Mouse (Mus musculus): ENCODE data around the gene Fbxl4. TPM values are rescaled to one million over a fixed set of nuclear protein-coding genes. Genes with fewer than 3 reads are reported as not detected.
A peak's percentile ranks its signal among the peaks of the same experiment; 100 is the strongest.

Gene Fbxl4
- polyA plus RNA-seq, 1 experiment from 2014 or later: 11.9 TPM

DNA sequence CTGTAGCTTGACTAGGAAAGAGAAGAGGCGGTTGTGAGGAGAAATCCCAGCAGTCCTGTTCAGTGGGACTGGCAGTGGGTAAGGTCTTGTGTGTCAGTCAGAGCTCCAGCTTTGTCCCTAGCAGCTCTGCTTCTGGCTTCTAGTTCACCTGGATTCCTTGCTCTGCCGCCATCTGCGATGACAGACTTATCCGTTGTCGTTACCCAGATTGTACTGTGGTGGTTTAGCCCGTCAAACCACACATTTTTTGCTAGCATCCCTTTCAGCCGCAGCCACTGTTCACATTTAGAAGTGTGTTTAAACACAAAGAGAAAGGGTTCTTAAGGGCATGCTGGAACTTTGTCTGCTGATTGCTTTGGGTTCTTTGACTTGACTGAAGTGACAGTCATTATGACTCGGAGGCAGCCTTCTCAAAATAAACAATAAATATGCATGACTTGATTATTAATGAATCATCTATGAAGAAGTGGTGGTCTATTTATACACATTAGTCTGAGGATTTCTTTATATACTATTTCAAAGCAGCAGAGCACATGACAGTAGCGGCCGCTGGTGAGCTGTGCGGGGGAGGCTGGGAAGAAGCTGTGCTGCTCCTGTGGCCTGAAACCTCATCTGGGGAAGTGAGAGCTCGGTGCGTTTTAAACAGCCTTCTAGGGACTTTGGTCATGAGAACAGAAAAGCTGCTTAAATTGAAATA lies 35.6 kb downstream of the Fbxl4 start:
- WGBS: 68% methylated on average over 13 of the region's 13 CpGs
- ATAC-seq (ENCODE audit: low FRiP score, low read depth): peak; percentile 52; the same call in 1 of the 2 replicates
- no peak overlapping the region; the same call in 1 of the 2 replicates for H3K27ac ChIP-seq (replicated peaks)
- H3K4me3 ChIP-seq: no peak overlapping the region
- H3K36me3 ChIP-seq: no peaks in the 10 kb centered on the region
- peaks cover 8% of the 10 kb centered on the region; the same call in 1 of the 2 replicates for H3K4me1 ChIP-seq
- no peaks in the 10 kb centered on the region for H3K27me3 ChIP-seq
- H3K4me2 ChIP-seq (replicated peaks): no peak overlapping the region
- no peaks in the 10 kb centered on the region for H3K9me3 ChIP-seq
- no peak overlapping the region for H3K9ac ChIP-seq (replicated peaks)

DNA sequence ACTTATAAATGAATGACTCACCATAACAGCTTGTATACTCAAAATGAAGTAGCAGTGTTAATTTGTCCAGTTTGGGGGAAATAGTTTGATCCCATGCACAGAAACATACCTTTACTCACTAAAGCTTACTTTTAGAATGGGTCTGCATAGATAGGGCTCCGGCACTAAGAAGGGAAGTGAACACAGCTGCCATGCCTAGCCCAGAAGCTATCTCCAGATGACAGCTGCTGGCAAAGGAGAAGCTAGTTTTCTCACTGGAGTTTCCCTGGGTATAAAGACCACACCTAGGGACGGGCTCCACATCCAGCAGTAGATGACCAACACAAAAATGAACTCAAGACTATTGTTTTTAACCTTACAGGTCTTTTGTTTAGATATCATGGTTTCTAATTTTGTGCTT lies 38.1 kb downstream of the Fbxl4 start:
- no peak overlapping the region for H3K27ac ChIP-seq (replicated peaks)
- H3K4me1 ChIP-seq: peaks cover 8% of the 10 kb centered on the region; the same call in 1 of the 2 replicates
- H3K9me3 ChIP-seq: no peaks in the 10 kb centered on the region
- H3K36me3 ChIP-seq: 0 out of 2 replicates have a peak, but pooled peaks cover 5% of the 10 kb centered on the region
- H3K4me3 ChIP-seq: no peak overlapping the region
- no peak overlapping the region for H3K4me2 ChIP-seq (replicated peaks)
- no peaks in the 10 kb centered on the region for H3K27me3 ChIP-seq
- H3K9ac ChIP-seq (replicated peaks): no peak overlapping the region
- no peak for ATAC-seq (ENCODE audit: low FRiP score, low read depth)
- WGBS: 84% methylated on average over 2 of the region's 2 CpGs

DNA sequence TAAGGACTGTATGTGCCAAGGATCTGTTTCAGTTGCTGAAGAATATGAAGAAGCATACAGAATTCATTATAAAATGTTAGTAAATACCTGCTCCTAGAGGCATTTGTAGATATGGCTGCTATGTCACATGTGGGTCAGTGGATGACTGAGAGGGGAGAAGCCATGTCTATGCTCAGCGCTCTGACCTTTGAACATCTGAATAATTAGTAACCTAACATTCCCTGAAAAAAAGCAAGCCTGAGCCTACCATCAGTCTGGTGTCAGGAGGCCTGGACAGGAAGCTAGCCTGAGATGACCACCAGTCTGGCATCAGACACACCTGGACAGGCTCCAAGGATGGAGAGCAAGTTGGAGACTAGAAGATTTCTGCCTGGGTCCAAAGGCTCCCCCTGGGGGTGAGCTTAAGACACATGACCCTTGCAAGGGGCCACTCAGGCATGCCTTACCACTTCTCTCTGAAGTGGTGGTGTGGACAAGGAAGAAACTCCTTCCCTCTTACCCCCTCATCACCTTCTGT lies 39.2 kb downstream of the Fbxl4 start:
- no peak overlapping the region for H3K4me3 ChIP-seq
- no peaks in the 10 kb centered on the region for H3K9me3 ChIP-seq
- peaks cover 8% of the 10 kb centered on the region; the same call in 1 of the 2 replicates for H3K4me1 ChIP-seq
- no peaks in the 10 kb centered on the region for H3K27me3 ChIP-seq
- no peak overlapping the region for H3K27ac ChIP-seq (replicated peaks)
- no peak overlapping the region for H3K4me2 ChIP-seq (replicated peaks)
- H3K36me3 ChIP-seq: peaks cover 13% of the 10 kb centered on the region; the same call in 1 of the 2 replicates
- WGBS: 92% methylated on average over 1 of the region's 1 CpGs
- no peak for ATAC-seq (ENCODE audit: low FRiP score, low read depth)
- H3K9ac ChIP-seq (replicated peaks): no peak overlapping the region

DNA sequence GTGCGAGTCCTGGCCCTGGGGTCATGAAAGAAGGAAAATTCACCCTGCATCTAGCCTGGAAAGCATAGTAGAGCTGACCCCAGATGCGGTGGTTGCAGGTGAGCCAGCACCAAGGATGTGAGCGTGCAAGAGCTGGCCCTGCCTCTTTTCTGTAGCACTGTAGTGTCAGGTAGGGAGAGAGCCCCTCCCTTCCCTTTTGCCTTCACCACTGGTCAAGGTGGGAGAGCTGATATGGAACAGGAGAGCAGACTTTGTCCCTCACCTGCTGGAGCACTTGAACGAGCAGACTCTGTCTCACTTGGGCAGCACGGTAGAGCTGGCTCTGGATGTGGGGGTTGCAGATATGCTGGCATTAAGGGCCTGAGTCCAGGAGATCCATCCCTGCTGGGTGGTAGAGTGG lies 39.7 kb downstream of the Fbxl4 start:
- H3K27me3 ChIP-seq: no peaks in the 10 kb centered on the region
- H3K36me3 ChIP-seq: peaks cover 14% of the 10 kb centered on the region; the same call in 1 of the 2 replicates
- WGBS: 95% methylated on average over 5 of the region's 5 CpGs
- no peak for ATAC-seq (ENCODE audit: low FRiP score, low read depth)
- no peak overlapping the region for H3K4me2 ChIP-seq (replicated peaks)
- H3K4me1 ChIP-seq: peaks cover 8% of the 10 kb centered on the region; the same call in 1 of the 2 replicates
- no peak overlapping the region for H3K9ac ChIP-seq (replicated peaks)
- H3K9me3 ChIP-seq: no peaks in the 10 kb centered on the region
- H3K4me3 ChIP-seq: no peak overlapping the region
- H3K27ac ChIP-seq (replicated peaks): no peak overlapping the region

DNA sequence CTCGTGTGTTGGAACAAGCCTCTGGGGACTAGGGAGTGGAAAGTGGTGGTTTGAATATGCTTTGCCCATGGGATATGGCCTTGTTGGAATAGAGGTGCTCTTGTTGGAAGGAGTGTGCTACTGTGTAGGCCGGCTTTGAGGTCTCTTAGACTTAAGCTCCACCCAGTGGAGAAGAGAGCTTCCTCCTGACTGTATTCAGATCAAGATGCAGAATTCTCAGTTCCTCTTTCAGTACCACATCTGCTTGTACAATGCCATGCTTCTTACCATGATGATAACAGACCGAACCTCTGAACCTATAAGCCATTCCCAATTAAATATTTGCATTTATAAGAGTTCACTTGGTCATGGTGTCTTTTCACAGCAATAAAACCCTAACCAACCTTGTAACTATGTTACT lies 44.7 kb downstream of the Fbxl4 start:
- Histone ChIP-seq H3K4me2 (replicated peaks) (no peak overlapping the region), H3K9me3 (no peaks in the 10 kb centered on the region), H3K9ac (replicated peaks) (no peak overlapping the region), H3K36me3 (peaks cover 14% of the 10 kb centered on the region; the same call in 1 of the 2 replicates), H3K4me1 (no peaks in the 10 kb centered on the region), H3K27ac (replicated peaks) (no peak overlapping the region), H3K4me3 (no peak overlapping the region), H3K27me3 (no peaks in the 10 kb centered on the region)
- WGBS: 87% methylated on average over 3 of the region's 3 CpGs
- ATAC-seq (ENCODE audit: low FRiP score, low read depth): no peak

DNA sequence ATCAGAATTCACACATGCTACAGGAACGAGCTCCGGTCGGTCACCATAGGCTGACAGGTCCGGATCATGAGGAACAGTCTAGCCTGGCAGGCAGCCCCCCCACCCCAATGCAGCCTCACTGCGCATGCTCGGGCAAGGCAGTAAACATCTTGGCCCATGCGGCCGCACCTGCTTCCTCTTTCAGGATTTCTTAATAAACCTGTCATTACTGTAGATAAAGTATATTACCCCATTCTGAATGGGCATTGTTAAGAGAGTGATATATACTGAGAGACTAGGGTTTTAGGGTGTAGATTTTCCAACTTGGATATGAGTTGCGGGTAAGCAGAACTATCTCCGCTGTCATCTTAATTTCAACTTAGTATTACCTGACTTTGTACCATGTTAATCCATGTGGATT lies 45.6 kb downstream of the Fbxl4 start:
- Histone ChIP-seq H3K4me2 (replicated peaks) (no peak overlapping the region), H3K36me3 (peaks cover 14% of the 10 kb centered on the region; the same call in 1 of the 2 replicates), H3K9me3 (no peaks in the 10 kb centered on the region), H3K9ac (replicated peaks) (no peak overlapping the region), H3K4me1 (no peaks in the 10 kb centered on the region), H3K27ac (replicated peaks) (no peak overlapping the region), H3K27me3 (no peaks in the 10 kb centered on the region), H3K4me3 (no peak overlapping the region)
- WGBS: 94% methylated on average over 10 of the region's 10 CpGs
- ATAC-seq (ENCODE audit: low FRiP score, low read depth): no peak

DNA sequence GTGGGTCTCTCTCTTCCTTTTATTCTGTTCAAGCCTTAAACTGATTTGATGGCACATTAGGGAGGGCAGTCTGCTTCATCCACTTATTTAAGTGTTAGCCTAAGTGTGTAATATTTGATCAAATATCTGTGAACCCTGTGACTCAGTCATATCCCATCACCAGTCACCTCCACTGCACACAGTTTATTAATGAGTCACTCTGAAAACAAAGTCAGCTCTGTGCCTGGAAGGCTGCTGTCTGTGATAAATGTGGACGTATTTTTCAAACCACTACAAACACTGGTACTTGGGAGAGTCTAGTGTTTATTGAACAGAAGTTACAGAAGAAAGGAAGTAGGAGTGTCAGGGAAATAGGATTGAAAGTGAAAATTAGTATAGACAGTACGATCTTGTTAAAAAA lies 63.3 kb downstream of the Fbxl4 start:
- Histone ChIP-seq H3K27ac (replicated peaks) (no peak overlapping the region), H3K4me2 (replicated peaks) (no peak overlapping the region), H3K9ac (replicated peaks) (no peak overlapping the region), H3K4me1 (no peaks in the 10 kb centered on the region), H3K4me3 (no peak overlapping the region), H3K9me3 (no peaks in the 10 kb centered on the region), H3K36me3 (0 out of 2 replicates have a peak, but pooled peaks cover 3% of the 10 kb centered on the region), H3K27me3 (no peaks in the 10 kb centered on the region)
- 78% methylated on average over 2 of the region's 2 CpGs for WGBS
- no peak for ATAC-seq (ENCODE audit: low FRiP score, low read depth)

DNA sequence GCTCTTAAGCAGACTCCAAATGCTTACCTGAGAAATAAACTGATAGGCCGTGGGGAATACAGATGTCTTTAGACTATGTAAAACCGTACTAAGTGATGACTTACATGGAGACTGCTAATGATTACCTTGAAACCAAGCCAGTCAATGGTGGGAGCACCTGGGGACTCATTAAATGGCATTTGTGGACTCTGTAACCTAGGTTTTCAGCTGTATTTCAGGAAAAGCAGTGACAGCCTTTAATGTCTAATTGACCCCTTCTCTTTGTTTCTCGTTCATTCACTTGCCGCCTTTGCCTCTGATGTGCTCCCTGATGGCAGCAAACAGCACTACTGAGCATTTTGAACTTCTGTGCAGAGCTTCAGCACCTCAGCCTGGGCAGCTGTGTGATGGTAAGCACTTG lies 65.1 kb downstream of the Fbxl4 start:
- no peaks in the 10 kb centered on the region for H3K4me1 ChIP-seq
- H3K4me2 ChIP-seq (replicated peaks): no peak overlapping the region
- 80% methylated on average over 4 of the region's 4 CpGs for WGBS
- no peak overlapping the region for H3K27ac ChIP-seq (replicated peaks)
- H3K9me3 ChIP-seq: no peaks in the 10 kb centered on the region
- H3K9ac ChIP-seq (replicated peaks): no peak overlapping the region
- no peaks in the 10 kb centered on the region for H3K27me3 ChIP-seq
- H3K4me3 ChIP-seq: no peak overlapping the region
- ATAC-seq (ENCODE audit: low FRiP score, low read depth): peak; percentile 38
- 0 out of 2 replicates have a peak, but pooled peaks cover 6% of the 10 kb centered on the region for H3K36me3 ChIP-seq

DNA sequence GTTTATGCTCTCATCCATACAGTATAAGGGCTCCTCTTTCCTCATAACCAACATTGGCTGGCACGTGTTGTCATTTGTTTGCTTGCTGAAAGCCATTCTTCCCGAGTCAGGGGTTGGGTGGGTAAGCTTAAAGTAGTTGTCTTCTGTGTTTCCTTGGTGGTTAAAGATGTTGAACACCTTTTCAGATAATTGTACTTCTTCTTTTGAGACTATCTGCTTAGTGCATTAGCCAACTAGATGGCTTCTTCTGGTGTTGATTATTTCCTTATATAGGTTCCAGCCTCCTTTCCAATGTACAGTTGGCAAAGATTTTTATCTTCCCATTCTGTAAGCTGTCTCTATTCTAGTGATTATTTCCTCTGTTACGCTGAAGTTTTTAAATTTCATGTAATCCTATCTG lies 70.8 kb downstream of the Fbxl4 start:
- ATAC-seq (ENCODE audit: low FRiP score, low read depth): no peak
- WGBS: 93% methylated on average over 3 of the region's 3 CpGs

DNA sequence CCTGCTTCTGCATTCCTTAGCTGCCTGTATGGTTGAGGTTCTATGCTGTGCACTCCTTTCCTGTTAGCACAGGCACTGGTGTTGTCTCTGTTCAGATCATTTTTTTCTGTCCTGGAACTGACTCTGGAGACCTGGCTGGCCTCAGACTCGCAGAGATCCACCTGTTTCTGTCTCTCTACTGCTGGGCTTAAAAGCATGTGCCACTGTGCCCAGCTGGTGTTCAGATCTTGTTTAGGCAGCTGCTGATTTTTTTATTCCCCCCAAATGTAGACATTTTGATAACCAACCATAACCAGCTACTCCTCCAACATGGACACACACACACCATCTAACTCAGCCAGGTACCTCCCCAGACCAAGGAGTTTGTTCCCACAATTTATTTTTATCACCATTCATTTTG lies 112.2 kb downstream of the Fbxl4 start:
- no peak for ATAC-seq (ENCODE audit: low FRiP score, low read depth)
- Histone ChIP-seq H3K9me3 (no peaks in the 10 kb centered on the region), H3K4me2 (replicated peaks) (no peak overlapping the region), H3K36me3 (no peaks in the 10 kb centered on the region), H3K4me3 (no peak overlapping the region), H3K4me1 (no peaks in the 10 kb centered on the region), H3K27ac (replicated peaks) (no peak overlapping the region), H3K9ac (replicated peaks) (no peak overlapping the region), H3K27me3 (no peaks in the 10 kb centered on the region)
- WGBS: 88% methylated on average over 1 of the region's 1 CpGs

More for the DNA sequence above, 70.8 kb downstream of the Fbxl4 start:
- Histone ChIP-seq H3K4me1 (no peaks in the 10 kb centered on the region), H3K27me3 (no peaks in the 10 kb centered on the region), H3K27ac (replicated peaks) (no peak overlapping the region), H3K4me3 (no peak overlapping the region), H3K4me2 (replicated peaks) (no peak overlapping the region), H3K9me3 (no peaks in the 10 kb centered on the region), H3K9ac (replicated peaks) (no peak overlapping the region), H3K36me3 (0 out of 2 replicates have a peak, but pooled peaks cover 3% of the 10 kb centered on the region)

DNA sequence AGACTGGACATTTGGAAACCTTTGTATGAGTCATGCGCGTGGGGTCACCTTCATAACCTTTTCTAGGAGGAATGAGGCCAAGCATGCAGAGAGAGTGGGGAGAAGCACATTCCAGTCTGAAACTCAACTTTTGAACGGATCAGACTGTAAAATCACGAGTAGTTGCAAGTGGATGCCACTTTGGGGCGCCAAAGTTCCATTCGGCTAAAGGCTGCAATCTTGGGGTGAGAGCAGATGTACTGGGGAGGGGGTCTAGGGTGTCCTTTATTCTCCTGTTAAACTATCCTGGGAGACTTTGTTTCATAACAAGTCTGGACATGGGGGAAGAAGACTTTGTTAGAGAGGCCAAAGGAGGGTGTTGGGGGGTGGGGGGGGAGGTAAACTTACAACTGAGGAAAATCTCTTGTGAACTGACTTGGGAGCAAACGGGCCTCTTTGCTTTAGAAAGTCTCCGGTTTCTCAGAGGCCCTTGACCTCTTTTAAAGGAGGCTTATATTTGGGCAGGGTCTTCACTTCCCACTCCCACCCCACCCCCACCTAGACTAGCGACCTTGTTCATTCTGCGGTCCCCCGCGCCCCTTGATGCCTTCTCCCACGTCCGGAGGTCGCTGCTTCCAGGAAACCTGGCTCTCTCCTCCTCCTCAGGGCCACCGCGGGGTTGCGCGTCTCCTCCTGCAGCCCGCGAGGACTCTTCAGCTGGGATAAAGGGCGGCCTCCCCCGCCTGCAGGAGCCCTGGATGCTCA lies 119.8 kb downstream of the Fbxl4 start:
- Histone ChIP-seq H3K4me2 (replicated peaks) (peak overlapping the region; percentile 77), H3K27ac (replicated peaks) (peak overlapping the region; percentile 98), H3K9me3 (no peaks in the 10 kb centered on the region), H3K4me3 (peak overlapping the region; percentile 74), H3K27me3 (no peaks in the 10 kb centered on the region), H3K36me3 (no peaks in the 10 kb centered on the region), H3K4me1 (peaks cover 30% of the 10 kb centered on the region), H3K9ac (replicated peaks) (peak overlapping the region; percentile 80)
- under 1% methylated on average over 23 of the region's 23 CpGs for WGBS
- peak; percentile 87 for ATAC-seq (ENCODE audit: low FRiP score, low read depth)

DNA sequence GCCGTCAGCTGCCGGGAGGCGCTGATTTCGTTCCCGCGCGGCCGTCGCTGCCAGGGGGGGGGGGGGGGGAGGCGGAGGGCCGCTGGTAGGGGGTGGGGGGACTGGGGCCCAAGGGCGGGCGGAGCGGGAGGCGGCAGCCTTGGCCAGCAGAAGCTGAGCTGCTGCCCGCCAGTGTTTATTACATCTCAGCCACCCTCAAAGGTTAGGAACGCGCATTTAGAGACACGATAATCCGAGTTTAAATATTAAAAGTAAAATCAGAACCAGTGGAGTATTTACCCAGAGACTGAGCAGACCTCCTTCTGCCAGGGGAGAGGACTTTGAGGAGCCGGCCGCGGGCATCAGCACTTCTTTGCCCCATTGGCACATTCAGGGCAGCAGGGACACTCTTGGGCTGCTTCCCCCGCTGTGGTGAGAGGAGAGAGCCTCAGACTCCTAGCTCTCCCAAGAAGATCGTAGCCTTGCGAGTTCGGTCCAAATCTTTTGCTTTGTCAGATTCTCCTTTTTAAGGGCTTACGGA lies 120.4 kb downstream of the Fbxl4 start:
- peak; percentile 35 for ATAC-seq (ENCODE audit: low FRiP score, low read depth)
- peak overlapping the region; percentile 98 for H3K27ac ChIP-seq (replicated peaks)
- under 1% methylated on average over 17 of the region's 28 CpGs for WGBS
- peaks cover 30% of the 10 kb centered on the region for H3K4me1 ChIP-seq
- H3K36me3 ChIP-seq: no peaks in the 10 kb centered on the region
- no peaks in the 10 kb centered on the region for H3K9me3 ChIP-seq
- H3K4me2 ChIP-seq (replicated peaks): peak overlapping the region; percentile 77
- peak overlapping the region; percentile 74 for H3K4me3 ChIP-seq
- H3K9ac ChIP-seq (replicated peaks): peak overlapping the region; percentile 80
- H3K27me3 ChIP-seq: no peaks in the 10 kb centered on the region

All from midbrain, embryonic 12.5 days (tissue).